Mouse (Mus musculus): ENCODE measurements around the gene Fcho1. TPM values are rescaled to one million over a fixed set of nuclear protein-coding genes. Genes with fewer than 3 reads are reported as not detected.

Gene Fcho1
- total RNA-seq, 2 experiments from 2014 or later, result 0.50 to 3.2 TPM

DNA sequence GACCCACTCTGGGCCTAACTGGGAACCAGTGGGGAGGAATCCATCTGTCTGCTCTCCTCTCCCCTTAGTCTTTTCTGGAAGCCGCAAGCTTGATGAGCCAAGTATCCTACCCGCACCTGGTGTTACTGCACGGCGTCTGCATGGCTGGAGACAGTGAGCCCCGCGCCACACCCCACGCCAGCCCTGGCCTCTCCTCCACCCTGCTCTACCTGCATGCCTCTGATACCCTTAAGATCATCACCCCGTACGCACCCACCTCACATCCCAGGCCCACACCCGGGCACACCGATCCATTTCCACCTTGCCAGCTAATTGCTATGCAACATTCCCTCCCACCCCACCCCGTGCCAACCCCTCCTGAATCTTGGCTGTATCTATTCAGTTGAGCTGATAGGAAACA lies 42.7 kb downstream of the Fcho1 start:
- DNase-seq, result no peak

DNA sequence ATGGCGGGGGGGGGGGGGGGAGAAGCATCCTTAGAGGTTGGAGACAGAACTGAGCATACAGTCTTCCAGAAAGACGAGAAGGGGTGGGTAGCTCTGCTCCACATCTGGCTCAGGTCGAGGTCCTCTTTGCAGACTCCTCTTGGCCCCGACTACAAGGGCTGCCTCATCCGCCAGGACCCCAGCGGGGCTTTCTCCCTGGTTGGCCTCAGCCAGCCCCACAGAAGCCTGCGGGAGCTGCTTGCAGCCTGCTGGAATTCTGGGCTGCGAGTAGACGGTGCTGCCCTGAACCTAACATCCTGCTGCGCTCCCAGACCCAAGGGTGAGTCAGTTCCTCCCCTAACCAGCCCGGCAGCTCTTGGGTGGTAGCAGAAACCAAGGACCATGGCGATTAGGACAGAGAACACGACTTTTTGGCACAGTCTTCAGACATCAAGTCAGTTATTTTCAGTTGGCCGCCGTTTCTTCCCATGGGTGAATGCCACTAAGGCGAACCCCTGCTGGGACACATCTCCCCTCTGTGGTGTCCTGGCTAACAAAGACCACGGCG lies 44.1 kb downstream of the Fcho1 start:
- no peak for DNase-seq

DNA sequence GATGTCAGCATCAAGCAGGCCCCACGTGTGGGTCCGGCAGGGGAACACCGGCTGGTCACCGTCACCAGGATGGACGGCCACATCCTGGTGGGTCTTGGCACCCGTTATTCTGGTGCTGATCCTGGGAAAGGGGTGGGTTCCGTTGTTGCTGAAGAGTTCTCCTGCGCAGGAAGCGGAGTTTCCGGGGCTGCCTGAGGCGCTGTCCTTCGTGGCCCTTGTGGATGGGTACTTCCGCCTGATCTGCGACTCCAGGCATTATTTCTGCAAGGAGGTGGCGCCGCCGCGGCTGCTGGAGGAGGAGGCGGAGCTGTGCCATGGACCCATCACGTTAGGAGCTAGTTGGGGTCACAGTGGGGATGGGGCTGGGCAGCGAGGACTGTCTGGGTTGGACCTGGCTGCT lies 45.0 kb downstream of the Fcho1 start:
- DNase-seq, result peak; percentile 47 to 55

DNA sequence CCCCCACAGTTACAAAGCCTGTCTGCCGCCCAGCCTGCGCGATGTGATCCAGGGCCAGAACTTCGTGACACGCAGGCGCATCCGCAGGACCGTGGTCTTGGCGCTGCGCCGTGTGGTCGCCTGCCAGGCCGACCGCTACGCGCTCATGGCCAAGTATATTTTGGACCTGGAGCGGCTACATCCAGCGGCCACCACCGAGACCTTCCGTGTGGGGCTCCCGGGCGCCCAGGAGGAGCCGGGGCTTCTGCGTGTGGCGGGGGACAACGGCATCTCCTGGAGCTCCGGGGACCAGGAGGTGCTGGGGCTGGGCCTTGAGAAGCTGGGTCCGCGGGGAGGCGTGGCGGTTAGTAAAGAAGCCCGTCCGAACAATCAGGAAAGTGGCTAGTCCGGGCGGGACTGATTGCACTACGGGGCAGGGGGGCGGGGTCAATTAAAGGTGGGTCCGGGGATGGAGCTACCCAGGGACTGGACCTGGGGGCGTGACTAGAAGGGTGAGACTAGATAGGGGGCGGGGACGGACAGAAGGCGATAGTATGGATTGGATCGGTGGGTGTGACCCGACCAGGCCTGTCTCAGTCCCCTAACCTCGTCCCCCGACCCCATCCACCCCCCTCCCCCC lies 45.9 kb downstream of the Fcho1 start:
- DNase-seq, result peak; percentile 56 to 57

DNA sequence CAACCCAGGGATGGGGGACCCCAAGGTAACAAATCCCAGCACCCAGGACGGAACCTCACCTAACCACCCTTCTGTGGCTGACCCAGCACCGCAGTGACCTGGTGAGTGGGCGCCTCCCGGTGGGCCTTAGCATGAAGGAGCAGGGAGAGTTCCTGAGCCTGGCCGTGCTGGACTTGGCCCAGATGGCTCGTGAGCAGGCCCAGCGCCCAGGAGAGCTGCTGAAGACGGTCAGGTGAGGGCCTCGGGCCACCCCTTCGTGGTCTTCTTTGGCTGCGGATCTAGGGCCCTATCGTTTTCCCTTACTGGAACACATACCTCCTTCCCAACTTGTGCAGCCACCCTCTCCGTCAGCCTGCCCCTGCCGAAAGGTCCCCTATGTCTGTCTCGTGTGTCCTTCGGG lies 46.4 kb downstream of the Fcho1 start:
- peak in 1 of 2 experiments; percentile 1 for DNase-seq

DNA sequence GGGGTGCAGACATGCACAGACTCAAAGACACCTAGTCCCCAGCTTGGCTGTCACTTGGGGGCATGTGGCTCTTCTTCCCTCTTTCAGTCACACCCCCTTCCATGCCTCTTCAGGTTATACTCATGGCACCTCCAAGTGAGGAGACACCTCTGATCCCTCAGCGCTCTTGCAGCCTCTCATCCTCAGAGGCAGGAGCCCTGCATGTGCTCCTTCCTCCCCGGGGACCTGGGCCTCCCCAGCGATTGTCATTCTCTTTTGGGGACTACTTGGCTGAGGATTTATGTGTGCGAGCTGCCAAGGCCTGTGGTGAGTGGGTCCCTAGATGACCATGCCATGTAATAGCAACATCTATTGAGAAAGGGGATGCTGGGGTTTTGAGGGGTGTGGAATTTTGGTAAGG lies 47.3 kb downstream of the Fcho1 start:
- no peak for DNase-seq

DNA sequence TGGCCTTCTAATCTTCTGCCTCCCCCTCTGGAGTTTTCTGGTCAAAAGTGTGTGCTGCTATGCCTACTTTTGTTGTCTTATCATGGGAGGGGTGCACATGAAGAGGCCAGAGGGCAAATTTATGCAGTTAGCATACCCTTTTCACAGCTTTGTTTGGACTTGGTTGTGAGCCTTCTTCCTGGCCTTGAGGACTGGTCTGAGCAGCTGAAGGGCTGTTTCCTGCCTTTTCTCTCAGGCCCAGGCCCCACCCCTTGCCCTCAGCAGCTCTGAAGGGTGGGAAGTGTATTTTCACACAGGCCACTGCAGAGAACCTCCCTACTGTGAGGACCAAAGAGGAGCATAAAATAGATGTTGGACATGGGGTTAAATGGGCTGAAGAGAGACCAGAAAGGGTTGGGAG lies 48.0 kb downstream of the Fcho1 start:
- peak; percentile 50 to 67 for DNase-seq

DNA sequence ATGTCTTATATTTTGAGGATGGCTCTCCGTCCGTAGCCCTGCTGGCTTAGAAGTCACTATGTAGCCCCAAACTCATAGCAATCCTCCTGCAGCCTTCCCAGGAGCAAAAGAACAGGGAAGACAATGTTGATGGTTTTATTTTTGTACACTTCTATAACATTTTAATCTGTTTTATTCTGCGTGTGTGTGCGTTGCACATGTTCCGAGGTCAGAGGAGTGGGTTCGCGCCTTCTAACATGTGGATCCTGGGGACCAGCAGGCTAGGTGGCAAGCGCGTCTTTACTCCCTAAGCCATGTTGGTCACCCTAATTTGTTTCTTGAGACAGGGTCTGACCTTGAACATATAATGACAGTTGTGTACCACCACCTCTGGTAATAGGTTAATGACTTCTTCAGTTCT lies 48.7 kb downstream of the Fcho1 start:
- DNase-seq, result no peak

DNA sequence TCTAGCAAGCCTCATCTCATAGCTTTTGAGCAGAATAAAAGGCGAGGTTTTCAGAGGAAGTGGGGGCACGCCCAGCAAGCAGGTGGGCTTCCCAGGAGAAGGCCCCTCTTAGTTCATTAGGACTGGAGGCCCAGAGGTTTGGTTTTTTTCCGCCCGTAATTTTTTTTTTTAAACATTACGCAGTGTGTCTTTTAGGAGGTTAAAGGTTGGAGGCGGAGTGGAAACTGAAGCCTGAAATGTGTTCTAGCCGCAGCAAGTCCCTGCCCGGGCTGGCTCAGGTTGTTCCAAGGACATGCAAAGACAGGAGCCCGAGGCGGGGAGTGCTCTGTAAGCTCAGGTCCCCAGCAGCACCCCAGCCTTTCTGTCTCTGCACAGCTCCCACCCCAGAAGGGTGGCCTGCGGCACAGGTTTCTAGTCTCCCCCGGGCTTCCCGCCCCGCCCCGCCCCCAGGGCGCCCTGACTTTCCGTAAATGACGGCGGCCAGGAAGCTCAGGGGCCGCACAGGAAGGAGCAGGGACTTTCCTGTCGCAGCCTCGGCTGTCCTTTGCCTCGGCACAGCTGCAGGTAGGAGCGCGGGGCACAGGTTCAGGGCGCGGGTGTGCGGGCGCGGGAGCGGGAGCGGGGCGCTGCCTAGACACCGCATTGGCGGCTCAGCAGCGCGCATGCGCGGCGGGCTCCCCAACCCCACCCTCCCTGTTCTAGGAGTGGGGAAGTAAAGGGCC lies 49.3 kb downstream of the Fcho1 start, which contains the start of gene Jak3:
TSS of gene Jak3 (plus strand) at position 277 of the 722 bp plus-strand sequence.
- peak; percentile 60 to 78 for DNase-seq

DNA sequence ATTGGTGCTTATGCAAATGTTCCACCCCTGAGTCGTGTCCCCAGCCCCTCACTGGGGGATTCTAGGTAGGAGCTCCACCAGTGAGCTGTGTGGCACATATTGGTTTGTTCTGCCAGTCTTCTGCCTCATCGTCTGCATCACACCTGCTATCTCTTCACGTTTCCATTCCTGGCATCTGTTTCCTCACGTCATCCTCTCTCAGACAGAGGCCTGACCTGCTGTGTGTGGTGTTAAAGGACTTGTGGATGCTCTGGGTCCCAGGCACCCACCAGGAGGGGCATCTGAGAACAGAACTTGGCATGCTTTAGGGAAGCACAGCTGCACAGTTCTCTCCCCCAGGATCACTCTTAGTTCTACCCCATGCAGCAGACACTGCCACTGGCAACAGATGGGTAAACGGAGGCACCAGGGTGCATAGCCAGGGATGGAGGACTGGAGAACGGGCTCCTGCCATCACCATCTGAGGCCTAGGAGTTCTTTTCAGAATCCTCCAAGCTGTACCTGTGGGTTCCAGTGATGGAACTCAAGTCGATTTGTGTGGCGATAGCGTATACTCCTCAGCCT lies 50.0 kb downstream of the Fcho1 start:
- DNase-seq, result no peak

DNA sequence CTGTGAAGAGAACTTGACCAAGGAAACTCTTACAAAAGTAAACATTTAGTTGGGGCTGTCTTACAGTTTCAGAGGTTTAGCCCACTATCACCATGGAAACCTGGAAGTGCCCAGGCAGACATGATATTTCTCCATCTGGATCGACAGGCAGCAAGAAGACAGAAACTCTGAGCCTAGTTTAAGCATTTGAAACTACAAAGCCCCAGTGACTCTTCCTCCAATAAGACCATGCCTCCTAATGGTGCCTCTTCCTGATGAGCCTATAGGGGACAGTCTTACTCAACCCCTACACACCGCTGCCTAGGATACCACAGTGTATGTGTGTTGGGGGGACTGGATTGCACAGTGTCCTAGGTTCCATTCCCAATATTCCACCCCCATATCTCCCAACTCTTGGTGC lies 51.4 kb downstream of the Fcho1 start:
- DNase-seq, result no peak

DNA sequence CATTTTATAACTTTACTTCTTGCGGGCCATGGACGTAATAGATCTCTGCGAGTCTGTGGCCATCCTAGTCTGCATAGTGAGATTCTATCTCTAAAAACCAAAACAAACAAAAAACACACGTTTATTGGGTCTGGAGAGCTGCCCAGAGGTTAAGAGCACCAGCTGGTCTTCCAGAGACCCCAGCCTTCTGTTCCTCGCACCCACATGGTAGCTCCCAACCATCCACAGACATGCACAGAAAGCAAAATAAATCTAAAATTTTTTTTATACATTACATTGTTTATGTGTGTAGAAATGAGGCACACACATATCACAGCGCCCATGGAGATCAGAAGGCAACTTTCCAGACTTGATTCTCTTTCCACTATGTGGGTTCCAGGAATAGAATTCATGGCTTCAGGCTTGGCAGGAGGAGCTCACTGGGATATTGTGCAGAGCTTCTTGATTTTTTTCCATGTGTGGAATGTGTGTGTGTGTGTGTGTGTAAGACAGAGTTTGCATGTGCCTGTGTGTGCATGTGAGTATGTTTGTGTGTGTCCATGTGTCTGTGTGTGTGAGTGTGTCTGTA lies 53.3 kb downstream of the Fcho1 start:
- DNase-seq, result no peak

DNA sequence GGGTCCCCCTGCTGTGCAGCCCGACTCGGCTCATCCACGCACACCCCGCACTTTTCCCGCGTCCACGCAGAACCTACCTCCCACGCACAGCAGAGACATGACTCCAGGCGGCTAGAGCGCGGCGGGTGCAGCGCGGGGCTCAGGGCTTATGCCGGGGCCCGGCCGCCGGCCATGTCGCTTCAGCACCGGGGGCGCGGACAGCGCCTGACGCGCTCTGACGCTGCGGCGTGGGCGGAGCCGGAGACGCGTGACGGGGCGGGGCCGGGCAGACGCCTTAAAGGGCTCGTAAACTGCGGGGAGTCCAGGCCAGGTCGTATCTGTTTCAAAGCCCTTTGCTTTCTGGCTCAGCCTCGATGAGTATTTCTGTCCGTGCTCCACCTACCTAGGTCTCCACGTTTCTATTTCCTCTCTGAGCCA lies 54.0 kb downstream of the Fcho1 start, which contains the start of gene Unc13a:
TSS of gene Unc13a (minus strand) at position 209 of the 417 bp plus-strand sequence.
- peak; percentile 92 to 95 for DNase-seq

DNA sequence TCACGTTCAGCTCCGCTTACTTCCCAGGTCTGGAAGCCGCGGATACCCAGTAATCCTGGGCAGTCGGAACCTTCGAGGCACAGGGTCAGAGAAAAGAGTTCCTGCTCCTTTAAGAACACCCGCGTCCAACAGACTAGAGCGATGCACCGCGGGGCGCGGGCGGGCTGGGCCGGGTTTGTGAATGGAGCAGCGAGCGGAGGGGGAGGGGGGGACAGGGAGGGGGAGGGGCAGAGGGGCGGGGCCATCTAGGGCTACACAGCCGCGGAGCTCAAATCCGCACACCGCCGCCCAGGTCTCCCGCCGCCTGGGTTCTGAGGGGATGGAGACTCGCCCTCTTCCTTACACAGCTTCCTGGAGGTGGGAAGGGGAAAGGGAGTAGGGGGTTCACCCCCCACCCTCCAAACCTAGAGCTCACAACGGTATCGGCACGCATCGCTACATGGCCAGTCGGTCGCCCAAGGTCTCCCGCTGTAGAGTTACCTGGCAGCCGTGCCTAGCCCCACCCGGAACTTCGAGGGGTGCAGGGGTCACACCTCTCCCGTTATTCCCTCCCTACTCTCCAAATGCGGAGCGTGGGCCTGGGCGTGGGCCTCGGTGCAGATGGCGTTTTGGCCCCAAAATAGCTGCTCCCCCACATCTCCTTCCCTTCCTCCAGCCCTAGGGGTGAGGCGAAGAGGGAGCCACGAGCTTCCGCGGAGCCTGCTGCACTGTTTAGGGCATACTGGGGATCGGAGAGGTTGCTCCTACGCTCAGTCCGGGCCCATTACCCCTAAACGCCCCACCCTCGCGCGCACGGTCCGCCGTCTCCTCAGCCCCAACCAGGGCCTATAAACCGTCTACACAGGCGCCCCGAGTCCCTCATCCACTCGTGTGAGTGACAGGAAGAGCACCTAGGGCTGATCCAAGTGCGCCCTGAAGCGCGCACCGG lies 54.6 kb downstream of the Fcho1 start:
- peak; percentile 44 to 50 for DNase-seq

DNA sequence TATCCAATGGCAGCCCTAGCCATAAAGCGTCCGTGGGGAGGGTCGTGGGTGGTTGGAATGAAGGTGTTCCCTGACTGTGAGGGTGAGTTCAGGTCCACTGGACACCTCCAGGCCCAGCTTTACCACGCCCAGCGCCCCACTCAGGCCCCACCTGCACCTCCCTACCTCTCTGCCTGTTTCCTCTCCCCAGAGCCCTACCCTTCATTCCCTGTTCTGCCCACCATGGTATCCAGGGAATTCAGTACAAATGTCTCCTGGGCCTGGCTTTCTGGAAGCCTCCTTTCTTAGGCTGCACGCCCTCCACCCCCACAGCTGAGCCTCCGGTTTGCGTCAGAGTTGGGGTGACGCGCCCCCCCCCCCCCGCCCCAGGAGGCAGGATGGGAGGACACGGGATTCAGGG lies 55.3 kb downstream of the Fcho1 start:
- no peak for DNase-seq

DNA sequence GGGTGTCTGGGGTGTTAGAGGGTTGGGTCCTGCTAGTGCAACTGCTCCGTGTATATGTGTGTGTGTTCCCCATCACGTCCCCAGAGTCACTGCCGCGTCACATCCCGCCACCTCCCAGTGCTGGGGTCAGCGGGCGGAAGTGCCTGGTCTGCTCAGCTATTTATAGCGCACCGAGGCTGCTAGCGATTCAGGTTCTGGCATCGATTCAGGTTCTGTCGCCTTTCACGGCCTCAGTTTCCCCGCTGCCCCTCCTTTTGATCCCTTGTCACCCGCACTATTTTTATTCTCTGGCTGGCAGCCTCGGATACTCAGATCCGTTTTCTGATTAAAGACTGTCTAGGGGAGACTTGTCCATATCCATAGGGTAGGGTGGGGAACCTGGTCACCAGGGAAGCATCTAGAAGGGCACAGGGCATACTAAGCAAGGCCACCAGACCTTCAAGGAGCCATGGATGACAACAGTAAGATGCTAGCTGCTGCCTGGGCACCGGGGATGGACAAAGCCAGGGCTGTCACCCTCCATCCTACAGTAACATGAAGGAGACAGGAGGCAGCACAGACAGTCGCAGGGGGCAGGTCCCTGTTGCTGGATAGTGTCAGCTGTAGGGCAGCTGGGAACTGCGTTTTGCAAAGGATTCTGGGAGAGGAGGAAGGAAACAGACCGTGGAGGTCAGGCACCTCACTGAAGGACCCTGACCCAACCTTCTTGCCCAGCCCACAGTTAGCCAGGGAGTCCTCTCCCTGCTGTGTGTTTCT lies 57.1 kb downstream of the Fcho1 start:
- peak; percentile 47 to 58 for DNase-seq

DNA sequence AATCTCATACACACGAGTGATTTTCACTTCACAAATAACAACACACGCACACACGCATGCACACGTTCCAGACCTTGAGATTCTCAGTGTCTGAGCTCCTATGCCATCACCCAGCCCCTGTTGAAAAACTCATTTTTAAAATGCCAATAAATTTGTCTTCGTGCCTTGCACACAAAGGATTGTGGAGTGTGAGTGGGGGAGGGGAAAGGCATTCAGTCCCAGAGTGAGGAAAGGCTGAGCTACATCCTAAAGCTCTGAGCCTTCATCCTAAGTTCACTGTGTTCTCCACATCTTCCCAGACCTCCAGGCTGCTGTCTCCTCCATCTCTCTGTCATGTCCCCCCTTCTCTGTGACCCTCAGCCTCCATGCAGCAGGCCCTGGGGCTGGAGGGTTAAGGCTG lies 58.3 kb downstream of the Fcho1 start:
- no peak for DNase-seq

DNA sequence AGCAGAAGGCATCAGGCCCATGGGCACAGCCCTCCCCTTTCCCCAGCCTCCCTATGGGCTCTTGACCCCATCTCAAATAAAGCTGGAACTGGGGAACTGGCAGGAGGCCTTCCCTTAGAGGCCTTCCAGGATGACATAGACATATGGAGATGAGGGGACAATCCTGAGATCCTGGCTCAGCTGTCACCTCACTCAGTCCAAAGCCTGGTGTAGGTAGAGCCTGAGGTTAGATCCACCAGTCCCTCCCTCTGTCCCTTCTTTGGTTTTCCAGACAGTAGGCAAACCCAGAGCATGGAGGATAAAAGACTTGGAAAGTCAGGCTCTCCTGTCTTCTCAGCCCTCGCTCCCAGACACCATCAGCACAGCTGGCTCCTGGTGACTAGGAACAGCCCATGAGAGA lies 58.7 kb downstream of the Fcho1 start:
- no peak for DNase-seq

DNA sequence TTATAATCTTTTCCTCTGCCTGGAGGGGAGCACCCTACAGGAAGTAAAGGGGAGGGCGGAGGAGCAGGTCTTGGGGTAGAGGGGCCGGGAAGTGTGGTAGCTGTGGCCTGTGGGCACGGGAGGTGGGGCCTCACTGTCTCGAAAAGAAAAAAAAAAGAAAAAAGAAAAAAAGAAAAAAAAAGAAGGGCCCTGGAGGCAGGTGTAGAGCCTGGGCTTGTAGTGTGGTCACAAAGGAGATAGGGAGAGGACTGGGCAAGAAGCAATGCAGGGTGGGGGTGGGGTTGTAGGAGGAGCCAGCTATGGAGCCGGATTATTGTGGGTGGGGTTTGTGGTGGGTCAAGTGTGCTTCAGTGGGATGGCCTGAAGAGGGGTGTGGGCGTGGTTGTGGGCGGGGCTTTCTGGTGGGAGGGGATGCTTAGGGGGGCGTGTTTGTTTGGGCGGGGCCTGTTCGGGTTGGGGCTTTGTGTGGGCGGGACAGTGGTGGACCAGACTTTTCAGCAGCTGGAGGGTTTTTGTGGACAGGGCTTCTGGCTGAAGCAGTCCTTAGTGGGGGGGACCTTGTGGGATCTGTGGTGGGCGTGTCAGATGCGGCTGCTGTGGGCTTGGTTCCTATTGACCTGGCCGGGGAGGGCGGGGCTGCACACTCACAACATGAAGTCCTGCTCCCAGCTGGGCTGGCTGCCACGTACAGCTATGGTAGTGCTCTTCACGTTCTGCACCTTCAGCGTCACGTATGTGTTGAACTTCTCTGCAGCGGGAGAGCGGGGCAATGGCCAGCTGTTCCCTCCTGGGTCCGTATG lies 60.0 kb downstream of the Fcho1 start:
- DNase-seq, result peak in 1 of 2 experiments; percentile 71

All from adrenal gland, postnatal 36 days (tissue).